Mouse (Mus musculus) ES-Bruce4 (cell line): ENCODE measurements at regions not wholly inside any gene's neighbourhood (a gene's known extent, or its start where the extent isn't known, plus 50 kb on each side); places are given as distances from the start of the nearest gene placed in this dataset.

ENCODE experiments used
- CTCF ChIP-seq: IDR thresholded peaks from one replicate; pipeline ENCODE4 v1.8.1; 2011; ENCODE audit warnings: low read depth, low read length
- POLR2A ChIP-seq: IDR thresholded peaks from one replicate; pipeline ENCODE4 v1.8.1; 2011; ENCODE audit warnings: low read length; ENCODE audit not compliant: insufficient read depth

- TF ChIP-seq CTCF (no peak), POLR2A (no peak)
These were observed 439.8 kb downstream of the Nova1 start for GRCm38 (mm10) chr12:46378914-46379313.
